In the genomic region with DNA sequence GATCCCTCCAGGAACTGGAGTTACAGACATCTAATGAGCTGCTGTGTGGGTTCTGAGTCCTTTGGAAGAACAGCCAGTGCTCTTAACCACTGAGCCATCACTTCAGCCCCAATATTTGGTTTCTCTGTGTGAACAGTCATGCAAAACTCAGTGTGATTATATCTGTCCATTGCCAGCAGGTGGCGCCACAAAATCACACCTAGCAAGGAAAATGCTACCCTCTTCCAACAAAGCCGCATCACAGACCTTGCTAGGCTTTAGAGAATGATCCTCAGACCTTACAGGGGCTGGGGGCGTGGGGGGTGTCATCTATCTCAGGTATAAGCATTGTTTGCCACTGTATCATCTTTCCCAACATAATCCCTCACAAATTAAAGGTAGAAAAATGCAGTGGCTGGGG, we compare ENCODE assay signal across 8 mouse cellular contexts. TPM values are rescaled to one million over a fixed set of nuclear protein-coding genes. Genes with fewer than 3 reads are reported as not detected.
A peak's percentile ranks its signal among the peaks of the same experiment; 100 is the strongest.
DNase-seq lines count a peak whose midpoint lies in the region; ATAC-seq lines count a peak whose summit lies in the region.

No protein-coding gene starts in this region.

- no peak overlapping the region for H3K9ac ChIP-seq in forebrain, embryonic 13.5 days

- H3K27ac ChIP-seq in forebrain, embryonic 13.5 days = no peak overlapping the region

- DNase-seq in left cerebral cortex, adult 18-20 months (ENCODE audit: low spot score in 2 of 2) = peak; percentile 80 to 85
- DNase-seq in left cerebral cortex, adult 11 months (ENCODE audit: low spot score) = no peak
- peak; percentile 50 to 81 for DNase-seq in adrenal gland, postnatal 4 days (ENCODE audit: low spot score in 2 of 2)
- DNase-seq in kidney, postnatal 36 days = peak; percentile 74 to 93
- DNase-seq in lung, postnatal 10 days = peak; percentile 91
- DNase-seq in right cerebral cortex, postnatal 36 days (ENCODE audit: low spot score in 2 of 2) = peak; percentile 43 to 49
- peak; percentile 64 to 83 for DNase-seq in urinary bladder, postnatal 4 days (ENCODE audit: low spot score in 2 of 2)

- H3K27me3 ChIP-seq in forebrain, embryonic 13.5 days = peaks cover 13% of the 10 kb centered on the region

- H3K4me2 ChIP-seq in forebrain, embryonic 13.5 days = no peak overlapping the region

- peaks cover 12% of the 10 kb centered on the region for H3K4me1 ChIP-seq in forebrain, embryonic 13.5 days

- 0% methylated on average over 3 of the region's 3 CpGs for WGBS in forebrain, embryonic 13.5 days

- H3K4me3 ChIP-seq in forebrain, embryonic 13.5 days = no peak overlapping the region

- no peaks in the 10 kb centered on the region for H3K36me3 ChIP-seq in forebrain, embryonic 13.5 days (ENCODE audit: poor library complexity, severe bottlenecking)

- ATAC-seq in forebrain, embryonic 13.5 days = peak; percentile 13; the same call in 1 of the 2 replicates

- no peaks in the 10 kb centered on the region for H3K9me3 ChIP-seq in forebrain, embryonic 13.5 days (replicated peaks)

RNA-seq across cellular contexts. Expression of gene Pkdcc, which starts 56.4 kb away (rescaled TPM):
- total RNA-seq in left cerebral cortex, adult 18-20 months (2021) = 10 to 100 TPM; 12.4 to 15.5 TPM
- 100 to 1,000 TPM; 165 to 175 TPM for total RNA-seq in adrenal gland, postnatal 4 days (2021)
- 6.3 and 7.0 TPM in 2 replicates for polyA plus RNA-seq in forebrain, embryonic 13.5 days (2015; fragmentation: Nextera tagmentation; extraction: Ambion mirVana)

Comparison
In these comparisons a context has a peak if more than half of its experiments do, and no peak if none do; other contexts are left out.
1. RNA of gene Pkdcc, which starts 56.4 kb away (total RNA-seq): 165 to 175 TPM in adrenal gland, postnatal 4 days; 12.4 to 15.5 TPM in left cerebral cortex, adult 18-20 months; every median in the first group is over 10 times any median in the second.